Mouse (Mus musculus): ENCODE data around the gene Ubr7.

Ubr7 gene

GRCm38 (mm10) chr12:102743036-102743588 lies 14.7 kb upstream of the Ubr7 start:
- DNase-seq (ENCODE audit: low read depth) = no peak

- peak; percentile 85 for DNase-seq (ENCODE audit: low read depth)
These were observed 13.9 kb upstream of the Ubr7 start, which contains the start of the genes Moap1 and Tmem251 for GRCm38 (mm10) chr12:102743589-102744574. Gene Moap1, minus strand, starts transcription at chr12:102743661. Gene Tmem251, plus strand, starts transcription at chr12:102743762.

DNA sequence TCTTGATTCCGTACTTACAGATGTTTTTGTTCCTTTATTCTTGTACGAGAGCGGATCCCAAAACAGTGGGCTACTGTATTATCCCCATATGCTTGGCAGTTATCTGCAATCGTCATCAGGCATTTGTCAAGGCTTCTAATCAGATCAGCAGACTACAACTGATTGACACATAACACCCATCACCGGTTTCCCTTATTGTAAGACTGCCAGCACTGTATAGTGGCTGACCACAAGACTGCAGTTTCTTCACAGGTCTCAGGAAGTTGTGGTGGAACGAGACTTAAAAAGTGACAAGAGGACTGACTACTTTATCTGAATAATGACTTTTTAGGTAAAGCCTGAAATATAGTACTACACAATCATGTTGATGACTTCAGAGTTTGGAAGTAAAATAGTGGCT lies 12.9 kb upstream of the Ubr7 start:
- DNase-seq (ENCODE audit: low read depth) = peak; percentile 48

DNA sequence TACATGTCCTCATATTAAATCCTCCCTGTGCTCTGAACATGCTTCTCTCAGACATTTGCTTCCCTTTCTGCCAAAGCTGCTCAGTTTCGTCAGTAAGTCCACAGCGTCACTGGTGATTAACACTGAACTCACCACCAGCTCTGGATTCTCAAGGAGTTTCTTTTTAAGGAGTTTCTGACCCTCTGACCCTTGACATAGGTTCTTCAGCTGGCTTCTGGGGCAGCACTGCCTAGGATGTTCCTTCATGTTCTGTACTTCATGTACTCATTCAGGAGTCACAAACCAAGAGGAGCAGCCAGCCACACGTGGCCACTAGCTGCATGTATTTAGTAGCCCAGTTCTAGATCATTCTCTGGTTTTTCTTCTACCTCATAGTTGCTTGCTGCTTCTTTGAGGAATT lies 9.5 kb upstream of the Ubr7 start:
- no peak for DNase-seq (ENCODE audit: low read depth)

- no peak for DNase-seq (ENCODE audit: low read depth)
These were observed 1.5 kb upstream of the Ubr7 start for GRCm38 (mm10) chr12:102756304-102756703.

DNA sequence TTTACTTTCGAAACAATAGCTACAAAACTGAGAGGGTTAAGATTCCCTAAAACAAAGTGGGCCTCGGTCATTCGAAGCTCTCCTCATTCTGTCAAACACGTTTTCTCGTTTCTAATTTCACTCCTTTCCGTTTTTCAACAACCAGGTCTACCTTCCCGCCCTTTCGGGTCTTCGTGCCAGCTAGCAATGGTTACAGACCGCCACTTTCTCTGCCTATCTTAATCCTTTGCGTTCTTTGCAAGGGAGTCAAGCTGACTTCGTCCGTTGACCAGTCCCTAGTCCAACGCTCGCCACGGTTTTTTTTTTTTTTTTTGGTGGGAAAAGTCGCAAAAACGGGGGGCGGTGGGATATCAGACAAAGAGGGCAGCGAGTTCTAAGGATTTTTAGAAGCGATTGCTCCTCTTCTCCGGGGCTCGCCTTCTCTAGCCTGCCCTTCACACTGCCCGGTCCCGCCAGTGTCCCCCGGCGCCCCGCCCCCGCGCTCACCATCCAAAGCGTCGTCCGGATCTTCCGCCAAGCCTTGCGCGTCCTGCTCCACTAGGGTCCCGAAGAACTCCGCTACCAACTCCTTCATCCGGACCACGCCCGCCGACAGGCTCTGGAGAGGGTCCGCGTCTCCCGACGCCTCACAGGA lies 595 bp upstream of the Ubr7 start:
- DNase-seq (ENCODE audit: low read depth) = no peak

- no peak for DNase-seq (ENCODE audit: low read depth)
These were observed 613 bp downstream of the Ubr7 start, which contains the start of gene Gm20604 for GRCm38 (mm10) chr12:102758403-102758756. Gene Gm20604, minus strand, starts transcription at chr12:102758672.

- no peak for DNase-seq (ENCODE audit: low read depth)
These were observed 1.2 kb downstream of the Ubr7 start for GRCm38 (mm10) chr12:102758936-102759335.

DNA sequence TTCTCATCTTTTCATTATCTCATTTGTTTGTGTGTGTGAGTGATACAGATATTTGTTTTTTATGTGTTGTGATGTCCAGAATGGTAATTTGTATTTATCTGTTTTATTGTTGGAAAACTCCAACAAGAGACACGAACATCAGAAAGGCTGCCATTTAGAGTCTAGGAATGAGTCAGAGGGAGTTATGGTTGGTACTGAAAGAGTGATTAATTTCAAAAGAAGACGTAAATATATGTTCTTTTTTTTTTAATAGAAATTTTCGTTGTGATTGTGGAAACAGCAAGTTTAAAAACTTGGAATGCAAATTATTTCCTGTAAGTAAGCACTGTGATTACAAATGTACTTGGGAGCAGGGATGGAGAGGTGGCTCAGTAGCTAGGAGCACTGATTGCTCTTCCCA lies 3.9 kb downstream of the Ubr7 start:
- DNase-seq (ENCODE audit: low read depth) = no peak

DNA sequence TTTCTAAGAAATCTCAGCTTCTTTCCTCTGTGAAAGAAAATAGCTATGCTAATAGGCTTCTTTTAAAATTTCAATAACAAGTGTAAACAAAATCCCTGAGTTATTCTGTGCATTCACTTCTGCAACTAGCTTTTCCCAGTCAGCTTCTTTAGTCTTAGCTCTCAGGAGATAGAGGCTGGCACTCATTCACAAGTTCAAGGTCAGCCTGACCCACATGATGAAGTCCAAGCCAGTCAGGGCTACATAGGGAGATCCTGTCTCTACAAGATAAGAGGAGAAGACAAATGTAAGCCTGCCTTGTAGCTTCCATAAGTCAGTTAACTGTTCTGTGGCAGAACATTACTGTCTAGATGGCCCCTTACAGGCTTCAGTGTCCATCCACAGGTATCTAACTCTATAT lies 5.9 kb downstream of the Ubr7 start:
- DNase-seq (ENCODE audit: low read depth) = no peak

- DNase-seq (ENCODE audit: low read depth) = no peak
These were observed 11.2 kb downstream of the Ubr7 start for GRCm38 (mm10) chr12:102769000-102769399.

DNA sequence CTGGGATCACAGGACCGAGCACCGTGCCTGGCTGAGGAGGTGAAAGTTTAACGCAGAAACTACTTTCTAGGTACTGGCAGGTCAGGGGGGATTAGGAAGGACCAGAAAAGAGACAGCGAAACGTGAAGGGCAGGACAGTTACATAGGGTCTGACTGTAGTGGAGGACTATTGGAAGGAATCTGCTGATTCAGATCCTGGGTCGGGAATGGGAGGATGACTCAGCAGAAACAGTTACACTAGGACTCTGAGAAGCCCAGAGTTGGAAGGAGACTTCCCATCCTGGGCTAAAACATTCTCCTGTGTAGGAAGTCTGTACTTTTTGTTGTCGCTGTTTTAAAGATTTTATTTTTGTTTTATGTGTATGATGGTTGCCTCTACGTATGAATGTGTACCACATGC lies 13.8 kb downstream of the Ubr7 start:
- DNase-seq (ENCODE audit: low read depth) = no peak

DNA sequence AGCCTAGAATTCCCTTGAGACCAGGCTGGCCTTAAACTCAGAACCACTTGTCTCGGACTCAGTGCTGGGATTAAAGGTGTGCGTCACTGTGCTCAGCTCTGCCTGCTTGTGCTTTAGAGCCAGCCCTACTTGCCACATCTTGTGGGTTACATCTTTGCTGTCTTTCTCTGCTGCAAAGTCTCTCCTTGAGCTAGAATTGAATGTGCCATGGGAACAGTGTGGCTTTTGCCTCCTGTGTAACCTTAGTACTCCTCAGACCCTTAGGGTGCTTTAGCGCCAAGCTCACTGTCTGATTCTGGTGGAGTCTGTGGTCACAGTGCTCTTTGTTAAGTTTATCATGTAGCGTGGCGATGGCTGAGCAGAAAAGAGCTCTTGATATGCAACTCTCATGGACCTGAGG lies 14.9 kb downstream of the Ubr7 start:
- DNase-seq (ENCODE audit: low read depth) = no peak

DNA sequence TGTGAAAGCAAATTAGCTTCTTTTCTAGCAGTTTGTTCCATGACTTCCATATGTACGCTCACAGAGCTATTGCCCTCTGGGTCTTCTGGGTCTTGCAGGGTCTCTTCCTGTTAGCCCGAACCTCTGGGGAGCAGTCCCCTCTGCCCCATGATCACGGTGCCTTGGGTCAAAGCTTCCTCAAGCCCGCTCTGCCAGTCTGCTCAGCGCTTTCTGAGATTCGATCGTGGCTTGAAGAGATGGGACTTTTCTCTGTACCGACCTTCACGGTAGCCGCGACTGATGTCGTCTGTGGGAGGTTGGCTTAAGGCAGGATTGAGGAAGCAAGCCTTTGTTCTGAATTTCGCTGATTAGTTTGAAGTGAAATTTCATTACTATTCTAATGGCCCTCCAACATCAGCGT lies 18.3 kb downstream of the Ubr7 start:
- DNase-seq (ENCODE audit: low read depth) = no peak

DNA sequence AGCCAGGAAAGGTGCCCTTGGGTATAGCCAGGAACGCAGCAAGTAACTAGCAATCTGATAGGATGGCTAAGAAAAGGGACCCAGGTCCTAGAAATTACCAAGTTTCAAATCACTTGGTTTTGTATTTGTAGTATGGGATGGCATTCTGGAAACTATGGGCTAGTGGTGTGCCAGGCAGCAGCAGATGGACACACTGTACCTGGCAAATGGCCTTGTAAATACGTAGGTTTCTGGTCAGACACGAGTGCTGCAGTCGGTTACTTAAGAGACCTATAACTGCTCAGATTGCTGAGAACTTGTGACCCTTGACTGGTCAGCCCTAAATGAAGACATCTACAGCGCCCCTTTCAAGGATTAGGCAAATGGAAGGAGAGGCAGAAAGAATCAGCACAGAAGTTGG lies 20.4 kb downstream of the Ubr7 start:
- no peak for DNase-seq (ENCODE audit: low read depth)

DNA sequence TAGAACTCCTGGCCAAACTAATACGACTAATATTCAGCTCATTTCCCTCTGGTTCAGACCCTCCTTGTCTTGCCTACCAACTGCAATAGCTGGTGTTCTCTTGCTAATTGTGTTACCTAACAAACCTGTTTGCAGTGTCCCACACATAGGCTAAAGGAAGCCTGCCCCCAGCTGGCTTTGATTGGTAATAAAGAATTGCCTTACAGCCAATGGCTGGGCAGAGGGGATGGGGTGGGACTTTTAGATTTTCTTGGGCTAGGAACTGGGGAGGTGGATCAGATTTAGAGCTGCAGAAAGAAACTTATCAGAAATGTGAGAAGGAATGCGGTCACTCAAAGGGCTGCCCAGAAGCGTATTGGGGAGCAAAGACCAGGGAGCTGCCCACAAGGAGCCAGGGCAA lies 21.7 kb downstream of the Ubr7 start:
- no peak for DNase-seq (ENCODE audit: low read depth)

DNA sequence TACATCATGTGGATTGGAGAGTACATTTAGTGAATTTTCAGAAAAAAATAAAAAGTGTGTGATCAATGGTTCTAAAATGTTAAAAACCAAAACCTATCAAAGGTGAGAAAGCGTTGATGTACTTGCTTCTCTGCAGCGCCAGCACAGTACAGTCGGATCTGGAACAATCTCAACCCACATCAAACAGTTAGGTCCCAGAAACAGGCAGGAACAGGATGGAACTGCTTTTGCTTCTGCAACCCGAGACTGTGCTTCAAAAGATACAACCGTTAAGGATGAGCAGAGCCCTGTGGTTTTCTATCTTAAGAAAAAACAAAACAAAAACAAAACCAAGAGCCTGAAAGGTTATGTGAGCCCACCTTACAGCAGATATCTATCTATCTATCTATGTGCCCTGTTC lies 25.1 kb downstream of the Ubr7 start:
- no peak for DNase-seq (ENCODE audit: low read depth)

- DNase-seq (ENCODE audit: low read depth) = no peak
These were observed 27.3 kb downstream of the Ubr7 start for GRCm38 (mm10) chr12:102784899-102785592.

DNA sequence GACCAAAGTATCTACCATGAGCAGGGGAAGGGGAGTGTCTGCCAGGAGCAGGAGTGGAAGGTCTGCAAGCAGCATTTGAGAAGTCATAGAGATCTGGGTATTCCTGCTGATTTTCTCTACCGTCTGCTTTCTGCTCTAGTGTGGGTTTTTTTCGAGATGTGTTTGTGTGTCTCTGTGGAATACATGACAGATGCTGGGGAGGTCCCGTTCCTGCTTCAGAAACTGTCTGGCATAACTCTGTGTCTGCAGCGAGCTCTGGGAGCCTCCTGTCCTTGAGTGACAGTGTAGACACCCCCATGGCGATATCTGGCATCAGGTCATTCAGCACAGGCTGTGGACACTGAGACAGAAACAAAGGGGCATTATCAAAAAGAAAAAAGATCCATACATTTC lies 27.8 kb downstream of the Ubr7 start:
- DNase-seq (ENCODE audit: low read depth) = no peak

DNA sequence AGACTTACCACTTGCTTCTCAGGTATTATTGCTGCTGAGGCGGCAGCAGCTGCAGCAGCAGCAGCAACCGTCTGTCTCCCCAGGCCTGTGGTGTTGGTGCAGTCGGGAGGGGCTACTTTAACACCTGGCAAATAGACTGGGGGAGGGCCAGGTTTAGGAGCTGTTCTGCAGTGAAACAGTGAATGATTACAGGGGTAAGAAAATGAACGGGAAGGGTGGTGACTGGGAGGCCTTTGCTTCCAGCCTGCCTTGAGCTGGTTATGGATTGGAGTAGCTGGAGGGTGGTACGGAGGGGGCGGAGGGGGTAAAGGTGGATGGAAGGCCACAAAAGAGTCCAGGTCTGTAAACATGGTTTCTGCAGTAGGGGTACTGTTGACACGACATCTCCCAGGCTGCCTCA lies 30.2 kb downstream of the Ubr7 start:
- DNase-seq (ENCODE audit: low read depth) = no peak

GRCm38 (mm10) chr12:102799528-102799927 lies 41.8 kb downstream of the Ubr7 start:
- DNase-seq (ENCODE audit: low read depth) = no peak

GRCm38 (mm10) chr12:102814858-102815257 lies 57.1 kb downstream of the Ubr7 start:
- no peak for DNase-seq (ENCODE audit: low read depth)
